Mouse (Mus musculus) left cerebral cortex, postnatal 10 days (tissue): Measurements from ENCODE around the gene Gpm6b. TPM values are rescaled to one million over a fixed set of nuclear protein-coding genes. Genes with fewer than 3 reads are reported as not detected.
A peak's percentile ranks its signal among the peaks of the same experiment; 100 is the strongest.

ENCODE experiments used
- DNase-seq, 2 experiments: peaks; one replicate each; pipeline ENCODE4 v3.0.0; 2021 to 2022; ENCODE audit warnings: low spot score in 2 of 2, mixed read lengths in 1 of 2; ENCODE audit errors: extremely low spot score in 1 of 2
- intact Hi-C: fragments of 180-260 bp; cut with DNase I; formaldehyde crosslinking; loops from one replicate; pipeline ENCODE4 v1.15.1; 2025
- total RNA-seq, 2 experiments: library from RNA; stranded (reverse); gene quantifications; 2 replicates each; pipeline ENCODE4 v1.2.3; 2021

Gpm6b gene
- total RNA-seq: 100 to 1,000 TPM; 752 to 763 TPM

DNA sequence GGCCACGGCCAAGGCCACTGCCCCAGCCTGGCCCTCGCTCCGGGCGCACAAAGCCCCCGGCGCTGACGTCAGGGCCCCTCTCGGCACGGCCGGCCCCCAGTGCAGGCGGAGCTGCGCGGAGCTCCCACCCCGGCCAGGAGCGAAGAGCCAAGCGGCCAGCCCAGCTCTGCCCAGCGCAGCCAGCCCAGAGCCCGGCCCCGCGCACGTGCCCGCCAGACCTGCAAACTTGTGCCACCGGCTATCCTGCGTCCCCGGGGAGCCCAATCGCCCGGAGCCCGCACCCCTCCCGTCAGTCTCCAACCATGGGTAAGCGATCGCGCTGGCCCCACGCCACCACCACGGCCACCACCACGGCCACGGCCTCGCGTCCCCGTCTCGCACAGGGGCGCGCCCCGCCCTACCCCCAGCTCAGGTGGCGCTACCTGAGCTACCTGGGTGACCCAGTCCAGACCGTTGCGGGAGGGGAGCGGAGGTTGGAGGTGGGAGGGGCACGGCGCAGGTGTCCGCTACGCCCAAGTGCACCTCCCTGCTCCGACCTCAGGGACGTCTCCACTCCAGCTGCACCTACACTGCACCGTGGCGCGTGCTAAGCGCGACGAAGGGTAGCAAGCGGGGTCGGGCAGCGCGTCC, at the start of gene Gpm6b:
TSS of gene Gpm6b (plus strand) at position 81 of the 630 bp plus-strand sequence.
- intact Hi-C loops: loop anchor here (5.0 kb wide), 1 partner anchor 67 kb away; the partner anchor contains the start of gene Gemin8
- DNase-seq: peak; percentile 42 to 77

DNA sequence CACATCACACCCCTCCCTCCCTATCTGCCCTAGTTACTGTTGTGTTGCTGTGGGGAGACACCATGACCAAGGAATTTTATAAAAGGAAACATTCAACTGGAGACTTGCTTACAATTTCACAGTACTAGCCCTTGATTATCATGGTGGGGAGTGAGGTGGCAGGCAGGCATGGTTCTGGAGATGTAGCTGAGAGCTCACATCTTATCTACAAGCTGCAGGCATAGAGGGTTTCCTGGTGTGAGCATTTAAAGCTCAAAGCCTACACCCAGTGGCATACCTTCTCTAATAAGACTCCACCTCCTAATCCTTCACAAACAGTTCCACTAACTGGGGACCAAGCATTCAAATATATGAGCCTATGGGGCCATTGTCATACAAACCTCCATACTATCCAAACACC, 42.4 kb upstream of the Gpm6b start:
- intact Hi-C loops: no loop called here
- DNase-seq: no peak

DNA sequence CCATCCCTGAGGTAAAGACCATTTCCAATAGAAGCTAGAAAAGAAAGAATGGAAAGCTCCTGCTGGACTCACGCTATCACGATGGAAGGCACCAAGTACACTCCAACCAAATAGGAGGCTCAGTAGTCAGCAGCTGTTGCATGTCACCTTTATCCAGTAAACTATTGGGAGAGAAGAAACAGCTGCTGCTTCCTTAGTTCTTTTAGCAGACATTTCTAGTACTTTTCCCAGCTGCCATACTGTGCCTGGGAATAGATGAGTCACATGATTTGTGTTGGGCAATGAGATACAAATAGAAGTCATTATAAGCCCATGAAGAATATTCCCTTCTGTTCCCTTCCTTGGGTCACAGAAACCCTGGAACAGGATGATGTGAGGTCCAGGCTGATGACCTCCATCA, 40.4 kb upstream of the Gpm6b start:
- intact Hi-C loops: no loop called here
- no peak for DNase-seq

DNA sequence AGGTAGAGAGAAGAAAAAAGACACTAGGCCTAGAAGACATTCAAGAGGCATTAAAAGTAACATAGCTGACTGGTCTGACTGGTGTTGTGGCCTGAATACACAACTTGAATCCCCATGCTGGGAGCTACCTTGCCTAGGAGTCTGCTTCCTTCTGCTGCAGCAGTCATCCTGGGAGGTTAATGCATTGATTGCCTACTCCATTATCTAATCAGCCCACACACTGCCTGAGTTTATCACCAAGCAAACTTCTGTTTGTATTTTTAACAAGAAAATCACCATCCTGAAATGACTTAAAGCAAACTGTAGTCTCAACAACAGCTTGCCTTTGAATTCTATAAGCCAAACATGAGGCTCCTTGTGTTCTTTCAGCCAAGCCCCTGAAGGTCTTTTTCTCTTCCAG, 38.9 kb upstream of the Gpm6b start:
- intact Hi-C loops: no loop called here
- DNase-seq: no peak

DNA sequence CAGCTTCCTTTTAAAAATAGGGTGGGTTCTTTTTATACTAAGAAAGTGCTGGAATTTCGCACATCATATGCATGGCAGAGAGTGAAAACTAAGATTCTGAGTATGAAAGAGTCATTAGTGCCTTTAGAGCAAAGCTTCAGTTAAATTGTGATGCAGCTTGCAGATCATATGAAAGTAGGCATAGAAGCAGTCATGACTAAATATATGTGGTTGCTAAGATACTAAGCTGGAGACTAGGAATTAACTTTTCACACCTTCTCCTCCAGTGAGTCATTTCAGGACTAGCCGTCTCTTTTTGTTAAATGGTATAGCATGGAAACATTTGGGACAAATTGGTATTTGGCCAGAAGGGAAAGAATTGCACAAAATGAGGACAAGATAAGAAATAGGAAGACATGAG, 24.1 kb upstream of the Gpm6b start:
- intact Hi-C loops: no loop called here
- DNase-seq: peak in 1 of 2 experiments; percentile 23

DNA sequence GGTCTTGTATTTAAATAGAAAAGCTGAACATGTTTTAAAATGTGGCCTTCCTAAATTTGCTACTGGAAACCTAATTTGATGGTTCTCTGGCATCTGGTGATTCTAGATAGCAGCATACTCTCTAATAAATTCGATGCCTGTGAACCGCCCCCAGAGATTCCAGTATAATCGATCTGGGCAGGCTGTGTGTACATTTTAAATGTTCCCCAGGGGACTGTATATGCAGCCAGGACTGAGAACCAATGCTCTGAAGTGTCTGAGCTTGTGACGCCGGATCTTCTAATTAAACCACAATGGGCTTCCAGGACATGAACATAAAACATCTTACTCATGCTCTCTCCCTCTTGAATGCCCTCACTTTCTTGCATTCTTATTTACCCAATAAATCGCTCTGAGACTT, 22.5 kb upstream of the Gpm6b start:
- no peak for DNase-seq
- intact Hi-C loops: no loop called here

DNA sequence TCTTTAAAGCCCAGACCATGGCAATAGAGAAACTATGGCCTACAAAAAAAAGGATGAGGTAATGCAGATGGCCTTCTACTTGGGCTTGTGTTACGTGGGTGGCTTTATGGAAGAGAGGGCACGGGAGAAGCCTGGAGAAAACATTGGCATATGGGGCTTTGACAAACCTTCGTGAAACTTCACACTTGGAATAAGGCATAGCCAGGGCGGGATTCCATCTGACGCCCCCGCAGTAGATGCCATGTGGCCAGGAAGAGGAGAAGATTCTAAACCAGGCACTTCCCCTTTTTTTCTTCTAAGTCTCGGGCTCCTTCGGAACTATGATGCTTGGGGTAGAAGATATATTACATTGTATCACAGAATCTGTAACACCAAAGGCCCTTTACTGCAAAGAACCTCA, 22.0 kb upstream of the Gpm6b start:
- intact Hi-C loops: no loop called here
- DNase-seq: peak; percentile 36 to 41

DNA sequence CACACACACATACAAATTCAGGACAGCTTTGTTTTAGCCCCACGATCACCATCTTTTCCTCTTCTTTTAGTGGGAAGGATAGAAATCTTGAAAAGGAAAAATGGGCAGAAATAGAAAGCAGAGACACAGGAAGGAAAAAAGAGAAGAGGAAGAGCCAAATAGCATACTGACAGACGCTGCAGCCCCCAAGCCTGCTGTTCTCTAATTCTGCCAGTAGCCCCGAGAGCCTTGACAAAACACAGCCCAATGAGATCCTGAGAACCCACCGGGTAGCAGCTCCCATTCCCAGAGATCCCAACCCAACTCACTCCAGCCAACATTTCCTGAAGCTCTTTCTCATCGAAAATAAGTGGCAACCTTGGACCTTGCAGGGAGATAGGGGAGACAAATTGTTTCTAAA, 19.4 kb upstream of the Gpm6b start:
- intact Hi-C loops: no loop called here
- no peak for DNase-seq

DNA sequence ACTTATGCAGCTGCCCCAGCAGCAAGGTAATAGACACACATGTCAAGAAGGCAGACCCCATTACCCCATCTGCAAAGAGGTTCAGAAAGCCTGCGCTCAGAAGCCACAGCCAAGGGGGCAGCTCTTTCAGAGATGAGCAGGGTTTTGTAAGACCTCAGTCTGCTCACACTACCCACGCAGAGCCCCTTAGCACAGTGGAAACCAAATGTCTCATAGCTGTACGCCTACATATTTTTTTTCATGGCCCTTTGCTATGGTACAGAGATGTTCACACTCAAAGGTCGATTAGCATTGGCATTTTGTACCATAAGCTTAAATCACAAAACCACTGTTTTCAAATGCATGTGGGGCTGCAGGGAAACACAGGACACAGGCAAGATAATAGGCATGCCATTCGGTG, 11.9 kb upstream of the Gpm6b start:
- intact Hi-C loops: no loop called here

DNA sequence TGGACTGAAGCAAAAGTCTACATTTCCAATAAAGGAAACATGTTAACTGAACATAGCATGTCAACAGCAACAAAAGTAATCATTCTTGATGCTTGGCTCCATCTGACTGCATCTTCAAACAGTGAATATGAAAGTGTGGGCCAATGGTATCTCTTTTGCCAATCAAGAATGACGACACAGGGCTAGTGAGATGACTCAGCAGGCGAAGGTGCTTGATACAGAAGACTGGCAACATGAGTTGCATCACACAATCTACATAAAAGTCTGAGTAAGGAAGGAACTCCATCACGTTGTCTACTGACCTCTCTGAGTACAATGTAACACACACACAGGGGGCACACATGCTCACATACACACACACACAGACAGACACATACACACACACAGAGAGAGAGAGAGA, 9.0 kb upstream of the Gpm6b start:
- intact Hi-C loops: no loop called here
- no peak for DNase-seq

More for the DNA sequence above, 11.9 kb upstream of the Gpm6b start:
- DNase-seq: no peak

DNA sequence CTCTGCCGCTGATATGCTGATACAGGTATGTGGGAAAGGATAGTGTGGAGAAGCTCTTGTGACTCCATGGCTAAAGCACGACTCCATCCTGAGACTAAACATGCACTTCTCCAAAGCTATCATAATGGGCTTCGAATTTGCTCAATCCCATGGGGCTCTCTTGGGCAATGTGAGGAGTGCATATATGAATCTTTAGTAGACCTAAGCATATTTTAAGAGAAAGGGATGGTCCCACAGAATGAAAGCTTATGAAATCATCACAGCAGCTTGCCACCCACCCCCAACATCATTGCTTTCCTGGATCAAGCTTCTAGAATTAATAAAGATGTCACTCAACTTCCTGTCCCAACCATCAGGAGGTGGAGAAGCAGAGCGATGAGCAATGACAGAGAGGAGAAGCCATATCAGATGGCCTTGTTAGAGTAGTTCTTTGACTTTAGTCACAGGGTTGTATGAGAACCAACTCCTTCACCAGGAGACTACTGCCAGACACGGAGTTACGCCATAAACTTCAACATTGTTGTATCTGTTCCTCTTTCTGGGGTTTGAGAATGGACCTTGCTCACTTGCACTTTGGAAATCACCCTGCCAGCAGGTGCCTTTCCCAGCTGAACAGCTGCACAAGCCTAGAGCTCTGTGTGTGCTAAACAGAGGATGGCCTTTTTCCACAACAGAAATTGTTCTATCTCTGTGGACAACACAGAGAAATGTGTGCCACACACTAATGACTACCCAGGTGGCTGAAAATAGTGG, 8.0 kb upstream of the Gpm6b start:
- DNase-seq: no peak
- intact Hi-C loops: no loop called here

DNA sequence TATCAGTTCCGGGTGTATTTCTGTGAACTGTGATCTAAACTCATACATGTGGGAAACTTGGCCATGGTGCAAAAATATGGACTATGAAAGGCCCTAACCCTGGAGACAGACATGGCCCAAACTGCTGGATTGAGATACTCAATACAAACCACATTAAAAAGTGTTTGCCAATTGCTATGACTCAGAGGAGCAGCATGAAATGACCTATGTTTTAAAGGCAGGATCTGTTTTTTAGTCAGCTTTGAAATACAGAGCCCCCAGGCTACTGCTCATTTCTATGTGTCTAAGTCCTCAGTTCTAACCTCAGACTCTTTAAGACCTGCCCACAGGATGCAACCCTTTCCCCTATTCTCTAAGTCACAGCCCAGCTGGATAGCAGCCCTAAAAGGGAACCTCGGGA, 2.6 kb upstream of the Gpm6b start:
- intact Hi-C loops: loop anchor here (5.0 kb wide), 1 partner anchor 64 kb away; the partner anchor contains the start of gene Gemin8
- DNase-seq: no peak

DNA sequence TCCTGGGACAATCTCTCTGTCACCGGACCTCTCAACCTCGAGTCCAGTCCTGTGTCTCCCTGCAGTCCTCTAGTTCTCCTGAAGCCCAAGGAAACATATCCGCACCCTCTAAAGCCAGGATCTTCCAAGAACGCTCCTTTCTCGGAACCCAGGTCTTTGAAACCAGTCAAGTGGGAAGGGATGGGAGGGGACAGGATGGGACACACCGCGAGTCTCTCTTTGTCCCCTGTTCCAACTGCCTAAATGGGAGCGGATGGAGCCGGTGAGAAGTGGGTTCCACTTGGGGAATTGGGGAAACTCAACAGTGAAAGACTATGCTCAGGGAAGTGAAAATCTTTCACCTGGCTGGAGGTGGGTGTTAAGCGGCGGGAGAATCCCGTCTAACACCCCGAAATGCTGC, 809 bp downstream of the Gpm6b start:
- no peak for DNase-seq
- intact Hi-C loops: loop anchor here (5.0 kb wide), 1 partner anchor 67 kb away; the partner anchor contains the start of gene Gemin8

DNA sequence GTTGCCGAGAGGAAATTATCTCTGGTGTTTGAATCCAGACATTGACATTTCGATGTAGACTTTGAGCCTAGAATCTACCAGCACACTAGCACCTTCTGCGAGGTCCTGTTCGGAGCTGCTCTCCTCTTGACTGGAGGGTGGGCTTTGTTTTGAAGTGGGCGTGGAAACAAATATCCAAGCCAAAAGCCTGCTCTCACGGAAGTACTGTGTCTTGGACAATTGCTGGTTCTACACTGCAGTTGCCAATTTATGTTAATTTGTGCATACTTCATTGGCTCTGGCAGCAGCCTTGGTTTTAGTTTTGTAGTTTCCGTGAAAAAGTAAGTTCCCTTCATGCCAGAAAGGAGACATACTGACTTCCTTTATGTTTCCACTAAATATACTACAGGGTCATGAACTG, 2.0 kb downstream of the Gpm6b start:
- intact Hi-C loops: loop anchor here (5.0 kb wide), 1 partner anchor 107 kb away; no protein-coding TSS in a partner anchor
- no peak for DNase-seq

DNA sequence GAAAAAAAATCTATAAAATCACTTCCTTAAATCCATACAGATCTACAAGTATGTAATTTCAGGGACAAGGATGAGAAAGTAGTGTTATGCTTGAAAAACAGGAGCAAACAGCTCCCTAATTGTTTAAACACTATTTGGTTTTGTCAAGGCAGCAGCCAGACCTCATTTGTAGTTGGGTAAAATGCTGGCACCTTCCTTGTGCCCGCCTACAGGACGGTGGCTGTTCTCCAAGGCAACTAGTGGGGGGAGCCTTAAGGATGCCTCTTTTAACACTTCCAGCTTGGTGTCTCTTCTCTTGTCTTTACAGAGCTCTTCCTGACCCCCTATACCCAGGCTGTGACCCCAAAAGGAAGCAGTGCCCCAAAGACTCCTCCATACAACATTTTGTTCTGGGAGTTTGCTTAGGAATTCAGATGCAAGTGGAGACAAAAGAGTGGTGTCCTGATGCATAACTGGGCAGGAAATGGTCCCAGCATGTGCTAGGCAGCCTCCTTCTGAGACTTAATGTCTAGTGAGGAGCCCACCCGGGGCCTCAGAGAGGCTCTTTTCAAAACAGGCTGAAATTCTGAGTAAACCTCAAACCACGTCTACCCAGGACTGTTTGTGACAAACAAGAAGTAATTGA, 4.7 kb downstream of the Gpm6b start:
- intact Hi-C loops: loop anchor here (5.0 kb wide), 1 partner anchor 104 kb away; no protein-coding TSS in a partner anchor
- no peak for DNase-seq

DNA sequence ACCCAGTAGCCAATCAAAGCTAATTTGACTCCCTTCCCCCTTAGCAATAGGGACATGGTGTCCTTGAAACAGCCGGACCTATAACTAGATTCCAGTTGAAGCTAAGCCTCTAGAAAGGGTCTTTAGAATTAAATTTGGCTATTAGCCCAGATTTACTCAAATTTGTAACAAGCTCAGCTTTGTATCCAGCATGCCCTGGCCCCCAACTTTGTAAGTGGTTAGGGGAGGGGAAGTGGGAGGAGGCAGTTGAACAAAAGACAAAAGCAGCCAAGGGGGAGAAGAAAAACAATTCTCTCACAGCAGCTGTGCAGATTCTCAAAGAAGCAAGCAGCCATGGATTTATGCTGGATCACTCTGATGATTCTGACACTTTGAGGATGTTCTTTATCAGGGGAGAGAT, 32.8 kb downstream of the Gpm6b start:
- DNase-seq: no peak
- intact Hi-C loops: no loop called here

DNA sequence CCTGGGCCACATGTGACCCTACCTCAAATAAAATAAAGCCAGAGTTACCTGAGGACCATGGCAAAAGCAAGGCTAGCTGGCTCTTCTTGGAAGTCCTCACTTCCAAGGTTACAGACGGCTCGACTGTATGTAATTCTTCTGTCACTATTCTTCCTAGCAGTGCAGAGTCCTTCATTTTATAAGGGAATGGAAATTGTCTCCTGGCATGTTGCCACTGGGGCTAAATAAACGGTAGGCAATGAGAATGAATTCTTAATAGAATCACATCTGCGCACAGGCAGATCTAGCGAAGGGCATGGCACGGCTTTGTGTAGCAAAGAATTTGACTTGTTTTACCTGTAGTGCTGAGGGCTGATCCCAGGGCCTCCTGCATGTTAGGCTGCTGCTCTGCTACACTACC, 33.9 kb downstream of the Gpm6b start:
- intact Hi-C loops: no loop called here
- DNase-seq: no peak

DNA sequence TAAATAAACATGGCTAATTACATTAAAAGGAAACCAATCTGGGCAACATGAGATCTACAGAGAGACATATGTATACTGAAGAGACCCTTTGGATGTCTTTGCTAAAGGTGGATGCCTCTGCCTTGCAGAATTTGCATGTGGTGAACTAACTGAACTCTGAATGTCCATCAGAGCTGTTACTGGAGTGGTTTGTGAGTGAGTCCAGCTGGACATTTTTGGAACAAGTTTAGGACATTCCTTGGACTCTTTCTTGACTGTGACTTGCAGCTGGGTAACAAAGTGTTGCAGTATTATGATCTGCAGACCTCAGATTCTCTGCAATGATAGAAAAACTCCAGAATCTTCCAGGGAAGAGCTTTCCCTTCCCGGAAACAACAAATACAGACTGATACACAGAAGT, 41.1 kb downstream of the Gpm6b start:
- intact Hi-C loops: no loop called here
- no peak for DNase-seq

DNA sequence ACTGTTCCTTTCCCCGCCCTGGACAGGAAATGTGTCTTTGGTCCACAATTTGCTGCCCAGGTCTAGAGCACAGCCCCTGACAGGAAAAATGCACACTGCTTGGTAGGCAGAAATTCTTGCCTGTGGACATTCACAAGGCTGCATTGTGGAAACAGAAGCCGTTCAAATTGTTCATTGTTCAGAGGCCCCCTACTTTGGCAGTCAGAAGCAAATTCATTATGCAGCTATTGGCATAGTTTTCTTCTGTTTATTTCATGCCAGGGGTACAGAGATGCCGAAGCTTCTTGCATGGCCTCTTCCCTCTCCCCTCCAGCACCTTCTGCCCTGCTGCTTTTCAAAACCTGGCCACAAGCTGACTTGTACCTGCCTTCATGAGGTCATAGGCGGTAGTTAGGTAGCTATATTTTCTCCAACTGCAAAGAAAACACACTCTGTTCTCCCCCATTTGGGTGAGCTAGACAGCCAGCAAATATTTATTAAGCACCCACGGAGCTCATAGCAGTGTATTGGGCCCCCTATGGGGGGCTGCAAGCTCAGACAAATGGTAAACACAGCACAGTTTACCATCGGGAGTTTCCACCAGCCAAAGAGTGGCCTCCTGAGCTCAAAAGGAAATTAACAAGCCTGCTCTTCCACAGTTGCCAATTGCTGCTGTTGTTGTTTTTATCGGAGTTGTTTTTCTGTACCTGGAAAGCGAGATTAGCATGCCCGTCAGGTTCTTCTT, 48.2 kb downstream of the Gpm6b start:
- DNase-seq: no peak

More for the DNA sequence above, 48.2 kb downstream of the Gpm6b start:
- intact Hi-C loops: no loop called here
